10 mouse cellular contexts compared by ENCODE assay signal in the genomic region with DNA sequence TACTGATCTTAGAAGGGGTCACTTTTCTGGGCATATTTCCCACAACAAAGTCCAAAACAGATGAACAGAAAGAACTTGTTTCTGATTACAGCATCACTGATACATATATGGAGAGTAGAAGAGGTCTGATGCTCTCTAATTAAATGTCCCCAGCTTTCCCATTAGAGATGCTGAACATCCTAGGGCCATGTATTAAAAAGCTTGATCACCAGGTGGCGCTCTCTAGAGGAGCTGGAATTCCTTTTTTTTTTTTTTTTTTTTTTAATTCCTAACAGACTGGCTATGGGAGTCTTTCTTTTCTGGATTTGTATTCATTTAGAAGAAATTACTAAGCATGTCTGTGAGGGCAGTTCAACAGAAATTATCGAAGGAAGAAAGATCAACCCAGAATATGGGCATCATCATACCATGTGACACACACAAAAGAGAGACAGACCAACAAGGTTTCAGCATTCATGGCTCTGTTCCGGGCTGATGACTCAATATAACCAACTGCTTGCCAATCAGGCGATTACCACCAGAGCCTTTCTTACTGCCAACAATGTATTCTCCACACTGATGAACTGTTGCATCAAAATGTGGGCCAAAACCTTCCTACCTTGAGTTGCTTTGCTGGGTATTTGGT.
DNase-seq lines count a peak whose midpoint lies in the region; ATAC-seq and TF ChIP-seq lines count a peak whose summit lies in the region.
"Had no signal": no experiment of that assay in that cellular context is flagged by ENCODE, and none has a peak within 500 bp of the region (broad histone marks: within the 10 kb centered on the region; RNA-seq: fewer than 3 reads in every experiment).

No protein-coding gene starts in this region.

- TF ChIP-seq POLR2A in CH12.LX (IDR thresholded peaks at IDR 0.05; ENCODE audit: low read depth, low read length) (no peak), myocyte (IDR thresholded peaks at IDR 0.05; ENCODE audit: insufficient read length, low read depth) (no peak)

- no peaks in the 10 kb centered on the region for H3K36me3 ChIP-seq in kidney, embryonic 16.5 days (ENCODE audit: insufficient read depth, low read length)
- H3K36me3 ChIP-seq in CH12.LX (replicated peaks in 1 of 2; ENCODE audit: control insufficient read depth in 1 of 2, insufficient read depth in 1 of 2, low read length in 1 of 2) (no peaks in the 10 kb centered on the region), myocyte (ENCODE audit: control insufficient read depth, insufficient read depth) (no peaks in the 10 kb centered on the region)
- no peaks in the 10 kb centered on the region for H3K36me3 ChIP-seq in forebrain, embryonic 13.5 days (ENCODE audit: poor library complexity, severe bottlenecking)
- H3K36me3 ChIP-seq: hindbrain, embryonic 15.5 days; lung, embryonic 15.5 days had no signal

- no peak overlapping the region for H3K4me2 ChIP-seq in kidney, embryonic 16.5 days (replicated peaks; ENCODE audit: low read depth, low read length)
- H3K4me2 ChIP-seq in CH12.LX (ENCODE audit: insufficient read depth, low read depth, poor library complexity, severe bottlenecking) (no peak overlapping the region), myocyte (ENCODE audit: low read depth) (no peak overlapping the region)
- no peak overlapping the region for H3K4me2 ChIP-seq in forebrain, embryonic 13.5 days
- H3K4me2 ChIP-seq: hindbrain, embryonic 15.5 days; lung, embryonic 15.5 days had no signal

- in situ Hi-C loops in CH12.LX (cut with MboI; ENCODE audit: low pct_ligation_motif_present, low pct_unique_long_range_greater_than_20kb, low sequenced_read_pairs), result no loop called here

- H3K27ac ChIP-seq in kidney, embryonic 16.5 days (ENCODE audit: low read length), result no peak overlapping the region
- H3K27ac ChIP-seq in CH12.LX (ENCODE audit: insufficient read depth, low read depth), result no peak overlapping the region
- H3K27ac ChIP-seq in forebrain, embryonic 13.5 days, result no peak overlapping the region
- H3K27ac ChIP-seq: hindbrain, embryonic 15.5 days; lung, embryonic 15.5 days had no signal

- no peak for TF ChIP-seq EP300 in CH12.LX (IDR thresholded peaks at IDR 0.05; ENCODE audit: low read length)

- dilution Hi-C loops in CH12.LX (cut with MboI; ENCODE audit: extremely low pct_ligation_motif_present, extremely low pct_unique_long_range_greater_than_20kb, low sequenced_read_pairs), result no loop called here

- peak; percentile 32 to 36; a peak in 2 of 4 replicates for TF ChIP-seq CTCF in CH12.LX (conservative IDR thresholded peaks at IDR 0.05 in 1 of 2, IDR thresholded peaks at IDR 0.05 in 1 of 2; ENCODE audit: low read depth in 2 of 2, low read length in 2 of 2)

- DNase-seq in kidney, adult 18-20 months, result peak; percentile 4
- peak; percentile 23 for DNase-seq in CH12.LX (ENCODE audit: extremely low read depth)
- DNase-seq in NIH3T3 (ENCODE audit: low read depth), result peak; percentile 32
- no peak for DNase-seq in thymus, adult 18-20 months
- DNase-seq in B cell, adult 2 months, result no peak

- no peak overlapping the region for H3K4me3 ChIP-seq in kidney, embryonic 16.5 days (ENCODE audit: low read length)
- no peak overlapping the region for H3K4me3 ChIP-seq in CH12.LX (replicated peaks in 1 of 3; ENCODE audit: low read depth in 2 of 3, low read length in 2 of 3, poor library complexity in 1 of 3)
- no peak overlapping the region for H3K4me3 ChIP-seq in forebrain, embryonic 13.5 days
- H3K4me3 ChIP-seq in myocyte, result no peak overlapping the region
- H3K4me3 ChIP-seq: hindbrain, embryonic 15.5 days; lung, embryonic 15.5 days had no signal

- 68% methylated on average over 4 of the region's 4 CpGs for WGBS in kidney, embryonic 16.5 days
- 48% methylated on average over 4 of the region's 4 CpGs for WGBS in forebrain, embryonic 13.5 days

- no peaks in the 10 kb centered on the region for H3K79me2 ChIP-seq in CH12.LX (replicated peaks; ENCODE audit: control insufficient read depth, extremely low read depth, insufficient read depth, poor library complexity, severe bottlenecking)
- H3K79me2 ChIP-seq in myocyte (ENCODE audit: control insufficient read depth, insufficient read depth), result no peaks in the 10 kb centered on the region

- no peak overlapping the region for H3ac ChIP-seq in myocyte (ENCODE audit: control insufficient read depth, insufficient read length)

- no peaks in the 10 kb centered on the region for H3K27me3 ChIP-seq in kidney, embryonic 16.5 days (ENCODE audit: insufficient read depth, low read length)
- H3K27me3 ChIP-seq in CH12.LX (replicated peaks) (no peaks in the 10 kb centered on the region), myocyte (ENCODE audit: control insufficient read depth, insufficient read depth, insufficient read length) (no peaks in the 10 kb centered on the region)
- H3K27me3 ChIP-seq in forebrain, embryonic 13.5 days, result no peaks in the 10 kb centered on the region
- H3K27me3 ChIP-seq: hindbrain, embryonic 15.5 days; lung, embryonic 15.5 days had no signal

- H3K9me3 ChIP-seq in kidney, embryonic 16.5 days (ENCODE audit: low read length), result no peaks in the 10 kb centered on the region
- H3K9me3 ChIP-seq in CH12.LX (replicated peaks; ENCODE audit: low read length), result no peaks in the 10 kb centered on the region
- no peaks in the 10 kb centered on the region for H3K9me3 ChIP-seq in forebrain, embryonic 13.5 days (replicated peaks)
- H3K9me3 ChIP-seq: hindbrain, embryonic 15.5 days; lung, embryonic 15.5 days had no signal

- no peaks in the 10 kb centered on the region for H3K4me1 ChIP-seq in kidney, embryonic 16.5 days (ENCODE audit: insufficient read depth, low read length)
- H3K4me1 ChIP-seq in CH12.LX (ENCODE audit: control insufficient read depth in 1 of 2, insufficient read depth in 2 of 2), result no peaks in the 10 kb centered on the region
- peaks cover 10% of the 10 kb centered on the region; the same call in 1 of the 2 replicates for H3K4me1 ChIP-seq in forebrain, embryonic 13.5 days
- H3K4me1 ChIP-seq: hindbrain, embryonic 15.5 days; lung, embryonic 15.5 days had no signal

- ATAC-seq in kidney, embryonic 16.5 days (ENCODE audit: low FRiP score, low TSS enrichment), result no peak
- ATAC-seq in forebrain, embryonic 13.5 days, result peak; percentile 55; the same call in 1 of the 2 replicates

- TF ChIP-seq RAD21 in CH12.LX (IDR thresholded peaks at IDR 0.05; ENCODE audit: low read depth, low read length), result no peak

- no peak overlapping the region for H3K9ac ChIP-seq in kidney, embryonic 16.5 days (replicated peaks; ENCODE audit: low read length)
- no peak overlapping the region for H3K9ac ChIP-seq in CH12.LX (ENCODE audit: insufficient read depth, low read depth)
- no peak overlapping the region for H3K9ac ChIP-seq in forebrain, embryonic 13.5 days
- H3K9ac ChIP-seq: hindbrain, embryonic 15.5 days; lung, embryonic 15.5 days had no signal

TF ChIP-seq in CH12.LX, 34 proteins besides CTCF, POLR2A, EP300 and RAD21:
- TF ChIP-seq ZNF384 (IDR thresholded peaks at IDR 0.05; ENCODE audit: low read depth, low read length) (peak; percentile 86), RCOR1 (conservative IDR thresholded peaks at IDR 0.05; ENCODE audit: low read depth, low read length) (no peak), ZC3H11A (IDR thresholded peaks at IDR 0.05; ENCODE audit: low read depth, low read length) (no peak), E2F4 (IDR thresholded peaks at IDR 0.05; ENCODE audit: insufficient replicate concordance, low read depth, low read length) (no peak)
TF ChIP-seq in CH12.LX: peak in this region for 1.

TF ChIP-seq in myocyte, 11 proteins besides CTCF, POLR2A, EP300 and RAD21:
- TF ChIP-seq USF1 (IDR thresholded peaks at IDR 0.05; ENCODE audit: low read depth), result peak; percentile 6
- no peak for TF ChIP-seq TCF12 (IDR thresholded peaks at IDR 0.05; ENCODE audit: insufficient read depth, poor library complexity, severe bottlenecking)

Comparison
In these comparisons a context has a peak if more than half of its experiments do, and no peak if none do; other contexts are left out.
1. DNase-seq: peak in kidney, adult 18-20 months (single experiment), CH12.LX (single experiment) and NIH3T3 (single experiment); none in thymus, adult 18-20 months (0 of 2) and B cell, adult 2 months (0 of 2).